ENCODE assay signal across 7 mouse cellular contexts in genomic region chr8:84708774-84709475, GRCm38 (mm10). TPM values are rescaled to one million over a fixed set of nuclear protein-coding genes. Genes with fewer than 3 reads are reported as not detected.
DNase-seq lines count a peak whose midpoint lies in the region; ATAC-seq lines count a peak whose summit lies in the region.

No protein-coding gene starts in this region.

- H3K9me3 ChIP-seq in intestine, embryonic 16.5 days (ENCODE audit: control insufficient read depth, low read length): no peaks in the 10 kb centered on the region
- H3K9me3 ChIP-seq in limb, embryonic 10.5 days (replicated peaks): no peaks in the 10 kb centered on the region
- no peaks in the 10 kb centered on the region for H3K9me3 ChIP-seq in midbrain, embryonic 12.5 days

- 0 out of 2 replicates have a peak, but pooled peaks cover 3% of the 10 kb centered on the region for H3K36me3 ChIP-seq in intestine, embryonic 16.5 days (ENCODE audit: control insufficient read depth, insufficient read depth, low read length)
- H3K36me3 ChIP-seq in limb, embryonic 10.5 days: no peaks in the 10 kb centered on the region
- H3K36me3 ChIP-seq in midbrain, embryonic 12.5 days: no peaks in the 10 kb centered on the region

- 19% methylated on average over 12 of the region's 12 CpGs for WGBS in intestine, embryonic 16.5 days
- 15% methylated on average over 12 of the region's 12 CpGs for WGBS in limb, embryonic 10.5 days
- WGBS in midbrain, embryonic 12.5 days: 8% methylated on average over 12 of the region's 12 CpGs

- no peak overlapping the region for H3K4me2 ChIP-seq in intestine, embryonic 16.5 days (ENCODE audit: low read depth, low read length)
- no peak overlapping the region for H3K4me2 ChIP-seq in midbrain, embryonic 12.5 days (replicated peaks)

- no peak overlapping the region for H3K27ac ChIP-seq in intestine, embryonic 16.5 days (ENCODE audit: low read length)
- H3K27ac ChIP-seq in limb, embryonic 10.5 days: peak overlapping the region; percentile 59; the same call in 1 of the 2 replicates
- H3K27ac ChIP-seq in midbrain, embryonic 12.5 days (replicated peaks): 0 out of 2 replicates have a peak overlapping the region, but pooled peaks have one; percentile 8

- DNase-seq in adrenal gland, adult 2 months: peak; percentile 82
- DNase-seq in embryo, embryonic 11.5 days (ENCODE audit: low read depth, low spot score): peak; percentile 84
- DNase-seq in gastrocnemius, postnatal 4 days (ENCODE audit: low spot score in 2 of 2): peak; percentile 77 to 86
- DNase-seq in limb, embryonic 10.5 days (ENCODE audit: low spot score): peak; percentile 94
- peak; percentile 87 for DNase-seq in skeletal muscle tissue, adult 2 months (ENCODE audit: low read depth, low spot score)

- peaks cover 55% of the 10 kb centered on the region for H3K4me1 ChIP-seq in intestine, embryonic 16.5 days (ENCODE audit: control insufficient read depth, insufficient read depth, low read length)
- peaks cover 87% of the 10 kb centered on the region for H3K4me1 ChIP-seq in limb, embryonic 10.5 days
- peaks cover 82% of the 10 kb centered on the region for H3K4me1 ChIP-seq in midbrain, embryonic 12.5 days

- no peak overlapping the region for H3K9ac ChIP-seq in intestine, embryonic 16.5 days (ENCODE audit: low read depth, low read length)
- H3K9ac ChIP-seq in midbrain, embryonic 12.5 days (replicated peaks): 0 out of 2 replicates have a peak overlapping the region, but pooled peaks have one; percentile 39

- H3K4me3 ChIP-seq in intestine, embryonic 16.5 days (ENCODE audit: low read length): no peak overlapping the region
- H3K4me3 ChIP-seq in limb, embryonic 10.5 days: 0 out of 2 replicates have a peak overlapping the region, but pooled peaks have one; percentile 9
- H3K4me3 ChIP-seq in midbrain, embryonic 12.5 days: no peak overlapping the region

- peak; percentile 57 for ATAC-seq in intestine, embryonic 16.5 days
- ATAC-seq in midbrain, embryonic 12.5 days (ENCODE audit: low FRiP score, low read depth): peak; percentile 59

- peaks cover 41% of the 10 kb centered on the region for H3K27me3 ChIP-seq in intestine, embryonic 16.5 days (replicated peaks; ENCODE audit: control insufficient read depth, insufficient read depth, low read length)
- peaks cover 97% of the 10 kb centered on the region for H3K27me3 ChIP-seq in limb, embryonic 10.5 days (ENCODE audit: low read depth, poor library complexity, severe bottlenecking)
- H3K27me3 ChIP-seq in midbrain, embryonic 12.5 days: peaks cover 90% of the 10 kb centered on the region

RNA-seq across cellular contexts. Expression of gene Lyl1, which starts 7.7 kb away (rescaled TPM):
- 1 to 10 TPM; 2.7 to 4.4 TPM for total RNA-seq in adrenal gland, adult 2 months (2021)
- polyA plus RNA-seq in adrenal gland, adult 2 months (2012; rRNA removed): 8.2 and 10.9 TPM in 2 replicates
- 1 to 10 TPM; 6.0 to 7.1 TPM for total RNA-seq in gastrocnemius, postnatal 4 days (2021)
- 4.9 and 5.0 TPM in 2 replicates for polyA plus RNA-seq in intestine, embryonic 16.5 days (2015; fragmentation: Nextera tagmentation; extraction: Ambion mirVana)
- 4.6 and 4.7 TPM in 2 replicates for polyA plus RNA-seq in limb, embryonic 10.5 days (2016; fragmentation: Nextera tagmentation; extraction: Ambion mirVana)
- polyA plus RNA-seq in midbrain, embryonic 12.5 days (2016; fragmentation: Nextera tagmentation; extraction: Ambion mirVana): 3.5 and 5.6 TPM in 2 replicates

RNA-seq across cellular contexts. Expression of gene G430095P16Rik, which starts 13.9 kb away (rescaled TPM):
- total RNA-seq in adrenal gland, adult 2 months (2021): under 1 TPM in 1 of 2 experiments, not detected in 1; 0.59 TPM
- 0.26 and 0.76 TPM in 2 replicates for polyA plus RNA-seq in adrenal gland, adult 2 months (2012; rRNA removed)
- 10 to 100 TPM in 1 of 2 experiments, 1 to 10 TPM in 1; 7.8 to 10.2 TPM for total RNA-seq in gastrocnemius, postnatal 4 days (2021)
- 2.0 and 2.6 TPM in 2 replicates for polyA plus RNA-seq in intestine, embryonic 16.5 days (2015; fragmentation: Nextera tagmentation; extraction: Ambion mirVana)
- polyA plus RNA-seq in limb, embryonic 10.5 days (2016; fragmentation: Nextera tagmentation; extraction: Ambion mirVana): 3.7 and 8.1 TPM in 2 replicates
- polyA plus RNA-seq in midbrain, embryonic 12.5 days (2016; fragmentation: Nextera tagmentation; extraction: Ambion mirVana): 2.0 and 2.4 TPM in 2 replicates

RNA-seq across cellular contexts. Expression of gene Nacc1, which starts 21.3 kb away (rescaled TPM):
- 10 to 100 TPM; 78.4 to 80.7 TPM for total RNA-seq in adrenal gland, adult 2 months (2021)
- polyA plus RNA-seq in adrenal gland, adult 2 months (2012; rRNA removed): 98.7 and 120 TPM in 2 replicates
- total RNA-seq in gastrocnemius, postnatal 4 days (2021): 10 to 100 TPM; 44.9 to 45.6 TPM
- 11.0 and 14.8 TPM in 2 replicates for polyA plus RNA-seq in intestine, embryonic 16.5 days (2015; fragmentation: Nextera tagmentation; extraction: Ambion mirVana)
- polyA plus RNA-seq in limb, embryonic 10.5 days (2016; fragmentation: Nextera tagmentation; extraction: Ambion mirVana): 31.7 and 32.0 TPM in 2 replicates
- 20.8 and 25.0 TPM in 2 replicates for polyA plus RNA-seq in midbrain, embryonic 12.5 days (2016; fragmentation: Nextera tagmentation; extraction: Ambion mirVana)

RNA-seq across cellular contexts. Expression of gene Trmt1, which starts 22.8 kb away (rescaled TPM):
- total RNA-seq in adrenal gland, adult 2 months (2021): 10 to 100 TPM; 57.0 to 68.5 TPM
- 150 and 160 TPM in 2 replicates for polyA plus RNA-seq in adrenal gland, adult 2 months (2012; rRNA removed)
- 10 to 100 TPM; 50.5 to 53.8 TPM for total RNA-seq in gastrocnemius, postnatal 4 days (2021)
- polyA plus RNA-seq in intestine, embryonic 16.5 days (2015; fragmentation: Nextera tagmentation; extraction: Ambion mirVana): 60.0 and 67.1 TPM in 2 replicates
- 71.7 and 79.3 TPM in 2 replicates for polyA plus RNA-seq in limb, embryonic 10.5 days (2016; fragmentation: Nextera tagmentation; extraction: Ambion mirVana)
- 53.6 and 58.8 TPM in 2 replicates for polyA plus RNA-seq in midbrain, embryonic 12.5 days (2016; fragmentation: Nextera tagmentation; extraction: Ambion mirVana)

RNA-seq across cellular contexts. Expression of gene Ier2, which starts 46.3 kb away (rescaled TPM):
- total RNA-seq in adrenal gland, adult 2 months (2021): 10 to 100 TPM; 24.9 to 34.8 TPM
- 13.7 and 27.0 TPM in 2 replicates for polyA plus RNA-seq in adrenal gland, adult 2 months (2012; rRNA removed)
- 10 to 100 TPM; 21.5 to 26.1 TPM for total RNA-seq in gastrocnemius, postnatal 4 days (2021)
- 77.7 and 78.7 TPM in 2 replicates for polyA plus RNA-seq in intestine, embryonic 16.5 days (2015; fragmentation: Nextera tagmentation; extraction: Ambion mirVana)
- polyA plus RNA-seq in limb, embryonic 10.5 days (2016; fragmentation: Nextera tagmentation; extraction: Ambion mirVana): 199 and 229 TPM in 2 replicates
- 47.1 and 47.4 TPM in 2 replicates for polyA plus RNA-seq in midbrain, embryonic 12.5 days (2016; fragmentation: Nextera tagmentation; extraction: Ambion mirVana)
